Comparison of ENCODE assay signal across 16 mouse cellular contexts in genomic region chr6:54183825-54184578, GRCm38 (mm10).
A peak's percentile ranks its signal among the peaks of the same experiment; 100 is the strongest.
DNase-seq lines count a peak whose midpoint lies in the region; TF ChIP-seq lines count a peak whose summit lies in the region.
"Had no signal": no experiment of that assay in that cellular context is flagged by ENCODE, and none has a peak within 500 bp of the region (broad histone marks: within the 10 kb centered on the region; RNA-seq: fewer than 3 reads in every experiment).

No protein-coding gene starts in this region.

- no peak for TF ChIP-seq CTCF in thymus, adult 2 months (IDR thresholded peaks at IDR 0.05; ENCODE audit: borderline replicate concordance, control insufficient read depth, extremely low read depth, insufficient read depth, low read length, poor library complexity)

- no peak overlapping the region for H3K4me3 ChIP-seq in thymus, adult 2 months (ENCODE audit: control insufficient read depth, insufficient read depth, low read length)
- H3K4me3 ChIP-seq: erythroblast, embryonic 14.5 days; limb, embryonic 13.5 days; megakaryocyte, embryonic 14.5 days; neural tube, embryonic 13.5 days; stomach, embryonic 15.5 days had no signal

- no peaks in the 10 kb centered on the region for H3K4me1 ChIP-seq in thymus, adult 2 months (replicated peaks; ENCODE audit: control insufficient read depth, insufficient read depth, low read length)
- H3K4me1 ChIP-seq: limb, embryonic 13.5 days had no signal

- intact Hi-C loops in left cerebral cortex, postnatal 4 days (cut with DNase I) = no loop called here
- intact Hi-C loops in left cerebral cortex, postnatal 14 days (cut with DNase I) = no loop called here

- 88% methylated on average over 14 of the region's 14 CpGs for WGBS in thymus, adult 2 months

- DNase-seq in left cerebral cortex, adult 18-20 months (ENCODE audit: low spot score in 2 of 2) = peak; percentile 21 to 53
- no peak for DNase-seq in left cerebral cortex, postnatal 4 days
- peak; percentile 30 to 32 for DNase-seq in frontal cortex, postnatal 10 days (ENCODE audit: low spot score in 2 of 2)
- peak; percentile 37 to 52 for DNase-seq in left cerebral cortex, postnatal 14 days (ENCODE audit: low spot score in 2 of 2)
- peak; percentile 8 for DNase-seq in right cerebral cortex, postnatal 4 days
- DNase-seq in thymus, adult 2 months = no peak
- DNase-seq in adrenal gland, postnatal 14 days = no peak
- DNase-seq: adrenal gland, postnatal 25 days; heart, postnatal 4 days; kidney, postnatal 10 days; lung, adult 2 months had no signal

- H3K27me3 ChIP-seq in thymus, adult 2 months (ENCODE audit: control insufficient read depth, insufficient read depth, low read length) = no peaks in the 10 kb centered on the region
- H3K27me3 ChIP-seq: limb, embryonic 13.5 days; megakaryocyte, embryonic 14.5 days; neural tube, embryonic 13.5 days; stomach, embryonic 15.5 days had no signal

- no peaks in the 10 kb centered on the region for H3K36me3 ChIP-seq in thymus, adult 2 months (ENCODE audit: control insufficient read depth, insufficient read depth, low read length)
- H3K36me3 ChIP-seq: limb, embryonic 13.5 days; neural tube, embryonic 13.5 days; stomach, embryonic 15.5 days had no signal

- H3K27ac ChIP-seq in thymus, adult 2 months (ENCODE audit: control insufficient read depth, insufficient read depth, low read length) = no peak overlapping the region
- H3K27ac ChIP-seq: limb, embryonic 13.5 days; neural tube, embryonic 13.5 days; stomach, embryonic 15.5 days had no signal

- TF ChIP-seq POLR2A in thymus, adult 2 months (IDR thresholded peaks at IDR 0.05; ENCODE audit: control insufficient read depth, extremely low read depth, insufficient read depth, low read length, poor library complexity) = no peak

Comparison
In these comparisons a context has a peak if more than half of its experiments do, and no peak if none do; other contexts are left out.
1. DNase-seq: peak in left cerebral cortex, adult 18-20 months (2 of 2), frontal cortex, postnatal 10 days (2 of 2), left cerebral cortex, postnatal 14 days (2 of 2) and right cerebral cortex, postnatal 4 days (single experiment); none in left cerebral cortex, postnatal 4 days (single experiment), thymus, adult 2 months (single experiment) and adrenal gland, postnatal 14 days (single experiment).